Mouse (Mus musculus): ENCODE measurements around the gene Lce1d. TPM values are rescaled to one million over a fixed set of nuclear protein-coding genes. Genes with fewer than 3 reads are reported as not detected.
"Not testable (repeated sequence)": the region's sequence is repeated elsewhere in the genome, so short reads cannot be mapped to it uniquely, and the experiment has no call there.

Lce1d gene
- not detected in 2 replicates for polyA plus RNA-seq (2015; fragmentation: Nextera tagmentation; extraction: Ambion mirVana)

GRCm38 (mm10) chr3:92687110-92687509, at the start of gene Lce1d:
Gene Lce1d (minus strand): TSS chr3:92687210.
- 74% methylated on average over 2 of the region's 2 CpGs for WGBS

GRCm38 (mm10) chr3:92722631-92723030, 35.6 kb upstream of the Lce1d start:
- H3K4me1 ChIP-seq (replicated peaks): no peaks in the 10 kb centered on the region
- no peaks in the 10 kb centered on the region for H3K27me3 ChIP-seq
- no peaks in the 10 kb centered on the region for H3K9me3 ChIP-seq
- H3K27ac ChIP-seq (replicated peaks): no peak overlapping the region
- ATAC-seq (ENCODE audit: low FRiP score, low read depth): no peak
- no peak overlapping the region for H3K4me2 ChIP-seq
- no peaks in the 10 kb centered on the region for H3K36me3 ChIP-seq
- no peak overlapping the region for H3K9ac ChIP-seq
- 92% methylated on average over 5 of the region's 5 CpGs for WGBS
- H3K4me3 ChIP-seq: no peak overlapping the region

More at GRCm38 (mm10) chr3:92687110-92687509, at the start of gene Lce1d:
- no peaks in the 10 kb centered on the region for H3K4me1 ChIP-seq (replicated peaks)
- H3K9me3 ChIP-seq: no peaks in the 10 kb centered on the region
- H3K27me3 ChIP-seq: no peaks in the 10 kb centered on the region
- no peak within 1 kb of the TSS for H3K9ac ChIP-seq
- H3K4me2 ChIP-seq: no peak within 1 kb of the TSS
- H3K27ac ChIP-seq (replicated peaks): no peak within 1 kb of the TSS
- no peak within 1 kb of the TSS for H3K4me3 ChIP-seq
- ATAC-seq (ENCODE audit: low FRiP score, low read depth): no peak
- H3K36me3 ChIP-seq: no peaks in the 10 kb centered on the region

- Histone ChIP-seq H3K27ac (replicated peaks) (no peak within 1 kb of the TSS), H3K9ac (no peak within 1 kb of the TSS), H3K4me1 (replicated peaks) (no peaks in the 10 kb centered on the region), H3K4me2 (no peak within 1 kb of the TSS), H3K9me3 (no peaks in the 10 kb centered on the region), H3K4me3 (no peak within 1 kb of the TSS), H3K36me3 (no peaks in the 10 kb centered on the region), H3K27me3 (no peaks in the 10 kb centered on the region)
- ATAC-seq (ENCODE audit: low FRiP score, low read depth): no peak
- WGBS: 83% methylated on average over 3 of the region's 3 CpGs
These were observed 33.2 kb upstream of the Lce1d start, which contains the start of gene Lce1f for GRCm38 (mm10) chr3:92720250-92720649. Gene Lce1f (minus strand): TSS chr3:92720350.

GRCm38 (mm10) chr3:92715122-92715521, 28.1 kb upstream of the Lce1d start:
- no peaks in the 10 kb centered on the region for H3K27me3 ChIP-seq
- no peak for ATAC-seq (ENCODE audit: low FRiP score, low read depth)
- no peak overlapping the region for H3K27ac ChIP-seq (replicated peaks)
- no peak overlapping the region for H3K9ac ChIP-seq
- no peak overlapping the region for H3K4me2 ChIP-seq
- no peaks in the 10 kb centered on the region for H3K9me3 ChIP-seq
- no peaks in the 10 kb centered on the region for H3K36me3 ChIP-seq
- no peaks in the 10 kb centered on the region for H3K4me1 ChIP-seq (replicated peaks)
- H3K4me3 ChIP-seq: no peak overlapping the region

- no peaks in the 10 kb centered on the region for H3K4me1 ChIP-seq (replicated peaks)
- H3K9me3 ChIP-seq: no peaks in the 10 kb centered on the region
- H3K27me3 ChIP-seq: no peaks in the 10 kb centered on the region
- no peak within 1 kb of the TSS for H3K27ac ChIP-seq (replicated peaks)
- no peak for ATAC-seq (ENCODE audit: low FRiP score, low read depth)
- no peak within 1 kb of the TSS for H3K4me3 ChIP-seq
- H3K4me2 ChIP-seq: no peak within 1 kb of the TSS
- H3K9ac ChIP-seq: no peak within 1 kb of the TSS
- H3K36me3 ChIP-seq: no peaks in the 10 kb centered on the region
- WGBS: 95% methylated on average over 2 of the region's 2 CpGs
These were observed 22.0 kb upstream of the Lce1d start, which contains the start of gene Lce1e for GRCm38 (mm10) chr3:92708974-92709373. Gene Lce1e (minus strand): TSS chr3:92709074.

- Histone ChIP-seq H3K4me3 (no peak overlapping the region), H3K9me3 (no peaks in the 10 kb centered on the region), H3K27me3 (no peaks in the 10 kb centered on the region), H3K36me3 (no peaks in the 10 kb centered on the region), H3K9ac (no peak overlapping the region), H3K4me1 (replicated peaks) (no peaks in the 10 kb centered on the region), H3K4me2 (no peak overlapping the region), H3K27ac (replicated peaks) (no peak overlapping the region)
- 6% methylated on average over 1 of the region's 1 CpGs for WGBS
- no peak for ATAC-seq (ENCODE audit: low FRiP score, low read depth)
These were observed 7.6 kb upstream of the Lce1d start for GRCm38 (mm10) chr3:92694613-92695012.

GRCm38 (mm10) chr3:92691688-92692087, 4.7 kb upstream of the Lce1d start:
- no peak overlapping the region for H3K27ac ChIP-seq (replicated peaks)
- no peak for ATAC-seq (ENCODE audit: low FRiP score, low read depth)
- no peak overlapping the region for H3K9ac ChIP-seq

GRCm38 (mm10) chr3:92689154-92689553, 2.1 kb upstream of the Lce1d start:
- not testable (repeated sequence) for H3K36me3 ChIP-seq; H3K4me1 ChIP-seq (replicated peaks); H3K4me2 ChIP-seq; H3K4me3 ChIP-seq; H3K27ac ChIP-seq (replicated peaks); ATAC-seq (ENCODE audit: low FRiP score, low read depth); H3K27me3 ChIP-seq; H3K9ac ChIP-seq; H3K9me3 ChIP-seq
- 93% methylated on average over 16 of the region's 16 CpGs for WGBS

More at GRCm38 (mm10) chr3:92691688-92692087, 4.7 kb upstream of the Lce1d start:
- no peak overlapping the region for H3K4me3 ChIP-seq
- no peaks in the 10 kb centered on the region for H3K27me3 ChIP-seq
- H3K36me3 ChIP-seq: no peaks in the 10 kb centered on the region
- no peaks in the 10 kb centered on the region for H3K4me1 ChIP-seq (replicated peaks)
- H3K4me2 ChIP-seq: no peak overlapping the region
- H3K9me3 ChIP-seq: no peaks in the 10 kb centered on the region

- Histone ChIP-seq H3K4me2 (no peak within 1 kb of the TSS), H3K27ac (replicated peaks) (no peak within 1 kb of the TSS), H3K4me1 (replicated peaks) (no peaks in the 10 kb centered on the region), H3K9ac (no peak within 1 kb of the TSS), H3K36me3 (no peaks in the 10 kb centered on the region), H3K9me3 (no peaks in the 10 kb centered on the region), H3K27me3 (no peaks in the 10 kb centered on the region), H3K4me3 (no peak within 1 kb of the TSS)
- no peak for ATAC-seq (ENCODE audit: low FRiP score, low read depth)
- WGBS: 97% methylated on average over 4 of the region's 4 CpGs
These were observed 8.1 kb downstream of the Lce1d start, which contains the start of gene Lce1c for GRCm38 (mm10) chr3:92678947-92679346. Gene Lce1c (plus strand): TSS chr3:92679247.

- Histone ChIP-seq H3K4me2 (no peak within 1 kb of the TSS), H3K4me3 (no peak within 1 kb of the TSS), H3K4me1 (replicated peaks) (no peaks in the 10 kb centered on the region), H3K9ac (no peak within 1 kb of the TSS), H3K36me3 (no peaks in the 10 kb centered on the region), H3K9me3 (no peaks in the 10 kb centered on the region), H3K27me3 (no peaks in the 10 kb centered on the region), H3K27ac (replicated peaks) (no peak within 1 kb of the TSS)
- ATAC-seq (ENCODE audit: low FRiP score, low read depth): no peak
These were observed 16.8 kb downstream of the Lce1d start, which contains the start of gene Lce1a2 for GRCm38 (mm10) chr3:92670215-92670614. Gene Lce1a2 (minus strand): TSS chr3:92670315.

- Histone ChIP-seq H3K4me2 (no peak within 1 kb of the TSS), H3K4me3 (no peak within 1 kb of the TSS), H3K9ac (no peak within 1 kb of the TSS), H3K27me3 (no peaks in the 10 kb centered on the region), H3K27ac (replicated peaks) (no peak within 1 kb of the TSS), H3K36me3 (no peaks in the 10 kb centered on the region), H3K4me1 (replicated peaks) (no peaks in the 10 kb centered on the region), H3K9me3 (no peaks in the 10 kb centered on the region)
- no peak for ATAC-seq (ENCODE audit: low FRiP score, low read depth)
These were observed 30.2 kb downstream of the Lce1d start, which contains the start of gene Lce1b for GRCm38 (mm10) chr3:92656826-92657225. Gene Lce1b (minus strand): TSS chr3:92656926.

- Histone ChIP-seq H3K4me3 (no peak within 1 kb of the TSS), H3K9ac (no peak within 1 kb of the TSS), H3K27ac (replicated peaks) (no peak within 1 kb of the TSS), H3K27me3 (no peaks in the 10 kb centered on the region), H3K4me1 (replicated peaks) (no peaks in the 10 kb centered on the region), H3K4me2 (no peak within 1 kb of the TSS), H3K36me3 (no peaks in the 10 kb centered on the region), H3K9me3 (no peaks in the 10 kb centered on the region)
- ATAC-seq (ENCODE audit: low FRiP score, low read depth): no peak
- 93% methylated on average over 1 of the region's 1 CpGs for WGBS
These were observed 38.8 kb downstream of the Lce1d start, which contains the start of gene Lce1a1 for GRCm38 (mm10) chr3:92648207-92648606. Gene Lce1a1 (minus strand): TSS chr3:92648307.

- no peaks in the 10 kb centered on the region for H3K4me1 ChIP-seq (replicated peaks)
- H3K36me3 ChIP-seq: no peaks in the 10 kb centered on the region
- H3K9me3 ChIP-seq: no peaks in the 10 kb centered on the region
- H3K27me3 ChIP-seq: no peaks in the 10 kb centered on the region
- H3K4me3 ChIP-seq: no peak overlapping the region
- no peak overlapping the region for H3K4me2 ChIP-seq
- no peak for ATAC-seq (ENCODE audit: low FRiP score, low read depth)
- H3K9ac ChIP-seq: no peak overlapping the region
- 91% methylated on average over 15 of the region's 15 CpGs for WGBS
- no peak overlapping the region for H3K27ac ChIP-seq (replicated peaks)
These were observed 47.2 kb downstream of the Lce1d start for GRCm38 (mm10) chr3:92639854-92640253.
